ENCODE assay signal across 8 mouse cellular contexts in the genomic region with DNA sequence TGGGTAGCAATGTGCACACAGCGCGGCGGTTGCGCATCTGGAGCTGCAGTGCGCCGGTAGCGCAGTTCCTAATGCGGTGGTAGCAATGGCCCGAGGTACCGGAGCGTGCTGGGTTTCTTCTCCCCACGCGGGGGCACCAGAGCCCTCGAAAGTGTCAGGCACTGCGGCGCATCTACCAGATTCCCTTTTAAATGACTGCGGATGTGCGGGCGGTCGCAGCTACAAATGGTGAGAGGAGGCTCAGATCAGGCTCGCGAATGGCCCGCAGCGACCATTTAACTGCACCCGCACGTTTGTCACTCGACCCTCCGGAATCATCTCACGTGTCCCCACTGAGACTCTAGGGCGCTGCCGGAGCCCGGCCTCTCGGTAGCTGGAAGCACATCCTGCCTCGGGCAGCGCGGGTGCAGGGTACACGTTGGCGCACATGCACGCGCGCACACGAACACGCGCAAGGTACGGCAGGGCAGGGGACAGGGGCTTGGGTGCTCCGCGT. TPM values are rescaled to one million over a fixed set of nuclear protein-coding genes. Genes with fewer than 3 reads are reported as not detected.
DNase-seq lines count a peak whose midpoint lies in the region; ATAC-seq lines count a peak whose summit lies in the region.

A gene (plus strand): TSS at position 173 of the 496 bp plus-strand sequence.

- WGBS in intestine, embryonic 14.5 days = under 1% methylated on average over 47 of the region's 47 CpGs

- H3K27ac ChIP-seq in intestine, embryonic 14.5 days (ENCODE audit: low read depth) = no peak within 1 kb of the TSS

- 0 out of 2 replicates have a peak, but pooled peaks cover 2% of the 10 kb centered on the region for H3K9me3 ChIP-seq in intestine, embryonic 14.5 days (ENCODE audit: control insufficient read depth, low read length)

- H3K36me3 ChIP-seq in intestine, embryonic 14.5 days (ENCODE audit: control insufficient read depth, insufficient read depth, low read length) = no peaks in the 10 kb centered on the region

- peaks cover 52% of the 10 kb centered on the region for H3K27me3 ChIP-seq in intestine, embryonic 14.5 days (replicated peaks; ENCODE audit: control insufficient read depth, insufficient read depth, low read length)

- peak within 1 kb of the TSS; percentile 98 for H3K4me2 ChIP-seq in intestine, embryonic 14.5 days (ENCODE audit: low read length)

- ATAC-seq in intestine, embryonic 14.5 days (replicated peaks; ENCODE audit: low FRiP score, low TSS enrichment, low read depth) = peak; percentile 82
- ATAC-seq in monocyte, adult 5-6 weeks (replicated peaks; ENCODE audit: insufficient number of reproducible peaks, low FRiP score, low TSS enrichment, poor library complexity, severe bottlenecking) = no peak

- H3K4me1 ChIP-seq in intestine, embryonic 14.5 days (replicated peaks; ENCODE audit: control insufficient read depth, insufficient read depth, low read length) = no peaks in the 10 kb centered on the region; the same call in 1 of the 2 replicates

- peak within 1 kb of the TSS; percentile 53 for H3K4me3 ChIP-seq in intestine, embryonic 14.5 days (ENCODE audit: low read depth, low read length)

- DNase-seq in adrenal gland, postnatal 10 days = peak; percentile 89
- DNase-seq in embryo, embryonic 11.5 days (ENCODE audit: low read depth, low spot score) = peak; percentile 79
- peak; percentile 76 to 86 for DNase-seq in gastrocnemius, postnatal 4 days (ENCODE audit: low spot score in 2 of 2)
- peak; percentile 91 for DNase-seq in intestine, embryonic 14.5 days (ENCODE audit: low spot score)
- peak; percentile 88 to 89 for DNase-seq in left cerebral cortex, adult 8-10 months (ENCODE audit: low spot score in 2 of 2)
- DNase-seq in lung, postnatal 4 days = peak; percentile 80 to 84
- peak; percentile 90 to 92 for DNase-seq in right cerebral cortex, postnatal 36 days (ENCODE audit: low spot score in 2 of 2)

- H3K9ac ChIP-seq in intestine, embryonic 14.5 days (ENCODE audit: low read length) = peak within 1 kb of the TSS; percentile 20; the same call in 1 of the 2 replicates

RNA-seq across cellular contexts. Expression of the gene that starts here (rescaled TPM):
- 10 to 100 TPM; 13.1 to 17.8 TPM for total RNA-seq in adrenal gland, postnatal 10 days (2021)
- total RNA-seq in gastrocnemius, postnatal 4 days (2021) = 10 to 100 TPM; 21.7 to 24.8 TPM
- polyA plus RNA-seq in intestine, embryonic 14.5 days (2014; fragmentation: Nextera tagmentation; extraction: Ambion mirVana) = 0.55 and 1.0 TPM in 2 replicates
- total RNA-seq in left cerebral cortex, adult 8-10 months (2022) = 100 to 1,000 TPM; 351 to 384 (median 372) TPM
- total RNA-seq in monocyte, adult 5-6 weeks (2017) = not detected in 3 replicates

Comparison
In these comparisons a context has a peak if more than half of its experiments do, and no peak if none do; other contexts are left out.
1. RNA of the gene that starts here (total RNA-seq): 351 to 384 TPM in left cerebral cortex, adult 8-10 months, 21.7 to 24.8 TPM in gastrocnemius, postnatal 4 days and 13.1 to 17.8 TPM in adrenal gland, postnatal 10 days; not detected in monocyte, adult 5-6 weeks; every median in the first group is over 10 times any median in the second.
2. RNA of the gene that starts here (total RNA-seq): 351 to 384 TPM in left cerebral cortex, adult 8-10 months; 21.7 to 24.8 TPM in gastrocnemius, postnatal 4 days and 13.1 to 17.8 TPM in adrenal gland, postnatal 10 days; every median in the first group is over 10 times any median in the second.
3. Peak in every context shown above with its lines, with median percentiles within 50 percentile points of each other: DNase-seq.